Mouse (Mus musculus) embryonic facial prominence, embryonic 13.5 days (tissue): Measurements from ENCODE around the gene 4921524J17Rik. TPM values are rescaled to one million over a fixed set of nuclear protein-coding genes. Genes with fewer than 3 reads are reported as not detected.

Experiments
- ATAC-seq: fragments of 200-750 bp; cut with Nextera tagmentation; 2 replicates; pipeline ENCODE4 v1.8.0; 2017; ENCODE audit warnings: low read depth; ENCODE audit not compliant: insufficient number of reproducible peaks, insufficient read depth, low FRiP score, low TSS enrichment
- H3K27ac ChIP-seq: fragments of 300-500 bp; sonication (generic); 2 replicates; pipeline ENCODE4 v1.5.1; 2015; ENCODE audit warnings: moderate library complexity, mild to moderate bottlenecking, inconsistent platforms
- H3K27me3 ChIP-seq: fragments of 300-500 bp; sonication (generic); 2 replicates; pipeline ENCODE4 v1.6.1; 2015; ENCODE audit warnings: mild to moderate bottlenecking, inconsistent platforms
- H3K36me3 ChIP-seq: fragments of 300-500 bp; sonication (generic); 2 replicates; pipeline ENCODE4 v1.6.1; 2015; ENCODE audit warnings: mild to moderate bottlenecking, inconsistent platforms
- H3K4me1 ChIP-seq: fragments of 300-500 bp; sonication (generic); 2 replicates; pipeline ENCODE4 v1.6.1; 2015; ENCODE audit warnings: inconsistent platforms
- H3K4me2 ChIP-seq: fragments of 300-500 bp; sonication (generic); 2 replicates; pipeline ENCODE4 v1.6.1; 2015; ENCODE audit warnings: moderate library complexity, mild to moderate bottlenecking, inconsistent platforms
- H3K4me3 ChIP-seq: fragments of 300-500 bp; sonication (generic); 2 replicates; pipeline ENCODE4 v1.5.1; 2015; ENCODE audit warnings: mild to moderate bottlenecking, inconsistent platforms
- H3K9ac ChIP-seq: fragments of 300-500 bp; sonication (generic); 2 replicates; pipeline ENCODE4 v1.6.1; 2015; ENCODE audit warnings: mild to moderate bottlenecking, inconsistent platforms
- H3K9me3 ChIP-seq: fragments of 300-500 bp; sonication (generic); 2 replicates; pipeline ENCODE4 v1.6.1; 2016; ENCODE audit warnings: inconsistent platforms
- WGBS: fragments of 180-500 bp; shearing (Covaris S2); methylation state at CpG from one replicate; pipeline ENCODE4 v1.1.7; 2015; ENCODE audit warnings: mixed read lengths; 5-methylcytosine and 5-hydroxymethylcytosine counted together
- polyA plus RNA-seq: library from polyadenylated mRNA; unstranded; fragments of >200 nt; fragmentation: Nextera tagmentation; extraction: Ambion mirVana; gene quantifications from 2 replicates; pipeline ENCODE4 v1.2.1, GENCODE M21; 2015

Gene 4921524J17Rik
- polyA plus RNA-seq, 1 experiment from 2014 or later = 54.0 TPM

GRCm38 (mm10) chr8:85379142-85379781 lies 53.4 kb downstream of the 4921524J17Rik start:
- 26% methylated on average over 2 of the region's 2 CpGs for WGBS
- peak overlapping the region; percentile 69 for H3K27ac ChIP-seq
- no peak overlapping the region for H3K9ac ChIP-seq
- no peaks in the 10 kb centered on the region for H3K9me3 ChIP-seq
- no peak overlapping the region for H3K4me2 ChIP-seq
- H3K4me1 ChIP-seq = peaks cover 44% of the 10 kb centered on the region
- H3K4me3 ChIP-seq = no peak overlapping the region
- 0 out of 2 replicates have a peak, but pooled peaks have one; percentile 49 for ATAC-seq
- no peaks in the 10 kb centered on the region for H3K36me3 ChIP-seq
- H3K27me3 ChIP-seq = no peaks in the 10 kb centered on the region

- Histone ChIP-seq H3K4me3 (no peak overlapping the region), H3K4me2 (no peak overlapping the region), H3K36me3 (no peaks in the 10 kb centered on the region), H3K27me3 (no peaks in the 10 kb centered on the region), H3K27ac (no peak overlapping the region), H3K9me3 (no peaks in the 10 kb centered on the region), H3K4me1 (peaks cover 50% of the 10 kb centered on the region), H3K9ac (no peak overlapping the region)
- WGBS = 41% methylated on average over 3 of the region's 3 CpGs
- ATAC-seq = no peak
These were observed 56.1 kb downstream of the 4921524J17Rik start for GRCm38 (mm10) chr8:85376516-85376915.

GRCm38 (mm10) chr8:85374286-85374685 lies 58.3 kb downstream of the 4921524J17Rik start:
- H3K27me3 ChIP-seq = no peaks in the 10 kb centered on the region
- peaks cover 30% of the 10 kb centered on the region for H3K4me1 ChIP-seq
- H3K9me3 ChIP-seq = no peaks in the 10 kb centered on the region
- H3K27ac ChIP-seq = 0 out of 2 replicates have a peak overlapping the region, but pooled peaks have one; percentile 75
- H3K9ac ChIP-seq = no peak overlapping the region
- H3K36me3 ChIP-seq = no peaks in the 10 kb centered on the region
- ATAC-seq = 0 out of 2 replicates have a peak, but pooled peaks have one; percentile 32
- WGBS = 18% methylated on average over 4 of the region's 4 CpGs
- H3K4me3 ChIP-seq = no peak overlapping the region
- H3K4me2 ChIP-seq = peak overlapping the region; percentile 19; the same call in 1 of the 2 replicates

GRCm38 (mm10) chr8:85373435-85374039 lies 59.1 kb downstream of the 4921524J17Rik start:
- no peak overlapping the region for H3K4me3 ChIP-seq
- H3K36me3 ChIP-seq = no peaks in the 10 kb centered on the region
- peak overlapping the region; percentile 75 for H3K27ac ChIP-seq
- H3K9ac ChIP-seq = no peak overlapping the region
- no peaks in the 10 kb centered on the region for H3K9me3 ChIP-seq
- peaks cover 24% of the 10 kb centered on the region for H3K4me1 ChIP-seq
- no peaks in the 10 kb centered on the region for H3K27me3 ChIP-seq
- 0 out of 2 replicates have a peak, but pooled peaks have one; percentile 52 for ATAC-seq
- H3K4me2 ChIP-seq = peak overlapping the region; percentile 35
- 40% methylated on average over 5 of the region's 5 CpGs for WGBS

GRCm38 (mm10) chr8:85372465-85372839 lies 60.2 kb downstream of the 4921524J17Rik start:
- Histone ChIP-seq H3K36me3 (no peaks in the 10 kb centered on the region), H3K4me2 (no peak overlapping the region), H3K9ac (no peak overlapping the region), H3K9me3 (no peaks in the 10 kb centered on the region), H3K4me3 (no peak overlapping the region), H3K27me3 (no peaks in the 10 kb centered on the region), H3K27ac (no peak overlapping the region), H3K4me1 (peaks cover 26% of the 10 kb centered on the region)
- WGBS = 97% methylated on average over 1 of the region's 1 CpGs
- ATAC-seq = no peak

GRCm38 (mm10) chr8:85371736-85372464 lies 60.7 kb downstream of the 4921524J17Rik start:
- Histone ChIP-seq H3K36me3 (no peaks in the 10 kb centered on the region), H3K9me3 (no peaks in the 10 kb centered on the region), H3K27ac (no peak overlapping the region), H3K4me2 (no peak overlapping the region), H3K4me3 (no peak overlapping the region), H3K9ac (no peak overlapping the region), H3K27me3 (no peaks in the 10 kb centered on the region), H3K4me1 (peaks cover 31% of the 10 kb centered on the region)
- 76% methylated on average over 5 of the region's 5 CpGs for WGBS
- no peak for ATAC-seq

- 26% methylated on average over 6 of the region's 6 CpGs for WGBS
These were observed 67.5 kb downstream of the 4921524J17Rik start for GRCm38 (mm10) chr8:85365176-85365575.

GRCm38 (mm10) chr8:85364628-85365027 lies 68.0 kb downstream of the 4921524J17Rik start:
- Histone ChIP-seq H3K27ac (peak overlapping the region; percentile 89), H3K4me1 (peaks cover 33% of the 10 kb centered on the region), H3K4me3 (no peak overlapping the region), H3K9me3 (no peaks in the 10 kb centered on the region), H3K36me3 (no peaks in the 10 kb centered on the region), H3K9ac (0 out of 2 replicates have a peak overlapping the region, but pooled peaks have one; percentile 7), H3K27me3 (no peaks in the 10 kb centered on the region), H3K4me2 (peak overlapping the region; percentile 22)
- 75% methylated on average over 11 of the region's 11 CpGs for WGBS
- no peak for ATAC-seq

More at GRCm38 (mm10) chr8:85365176-85365575, 67.5 kb downstream of the 4921524J17Rik start:
- ATAC-seq = 0 out of 2 replicates have a peak, but pooled peaks have one; percentile 52
- H3K27me3 ChIP-seq = no peaks in the 10 kb centered on the region
- peaks cover 33% of the 10 kb centered on the region for H3K4me1 ChIP-seq
- no peaks in the 10 kb centered on the region for H3K36me3 ChIP-seq
- H3K4me2 ChIP-seq = peak overlapping the region; percentile 22
- H3K4me3 ChIP-seq = no peak overlapping the region
- H3K27ac ChIP-seq = peak overlapping the region; percentile 89
- H3K9me3 ChIP-seq = no peaks in the 10 kb centered on the region
- H3K9ac ChIP-seq = 0 out of 2 replicates have a peak overlapping the region, but pooled peaks have one; percentile 7

- H3K27ac ChIP-seq = no peak overlapping the region
- H3K27me3 ChIP-seq = no peaks in the 10 kb centered on the region
- H3K9me3 ChIP-seq = no peaks in the 10 kb centered on the region
- no peak overlapping the region for H3K9ac ChIP-seq
- 77% methylated on average over 6 of the region's 6 CpGs for WGBS
- no peak for ATAC-seq
- no peaks in the 10 kb centered on the region for H3K36me3 ChIP-seq
- no peak overlapping the region for H3K4me2 ChIP-seq
- no peak overlapping the region for H3K4me3 ChIP-seq
- H3K4me1 ChIP-seq = peaks cover 33% of the 10 kb centered on the region
These were observed 69.2 kb downstream of the 4921524J17Rik start for GRCm38 (mm10) chr8:85363406-85363805.

GRCm38 (mm10) chr8:85362211-85362610 lies 70.4 kb downstream of the 4921524J17Rik start:
- 51% methylated on average over 4 of the region's 4 CpGs for WGBS
- no peak for ATAC-seq

More at GRCm38 (mm10) chr8:85362211-85362610, 70.4 kb downstream of the 4921524J17Rik start:
- H3K27me3 ChIP-seq = no peaks in the 10 kb centered on the region
- H3K4me3 ChIP-seq = no peak overlapping the region
- H3K36me3 ChIP-seq = no peaks in the 10 kb centered on the region
- no peak overlapping the region for H3K4me2 ChIP-seq
- no peak overlapping the region for H3K9ac ChIP-seq
- peaks cover 29% of the 10 kb centered on the region for H3K4me1 ChIP-seq
- H3K9me3 ChIP-seq = no peaks in the 10 kb centered on the region
- no peak overlapping the region for H3K27ac ChIP-seq
